Mouse (Mus musculus): ENCODE data around the gene Lancl3. TPM values are rescaled to one million over a fixed set of nuclear protein-coding genes. Genes with fewer than 3 reads are reported as not detected.
A peak's percentile ranks its signal among the peaks of the same experiment; 100 is the strongest.

Gene Lancl3
- total RNA-seq (2021) = 1 to 10 TPM; 6.3 to 8.0 TPM

DNA sequence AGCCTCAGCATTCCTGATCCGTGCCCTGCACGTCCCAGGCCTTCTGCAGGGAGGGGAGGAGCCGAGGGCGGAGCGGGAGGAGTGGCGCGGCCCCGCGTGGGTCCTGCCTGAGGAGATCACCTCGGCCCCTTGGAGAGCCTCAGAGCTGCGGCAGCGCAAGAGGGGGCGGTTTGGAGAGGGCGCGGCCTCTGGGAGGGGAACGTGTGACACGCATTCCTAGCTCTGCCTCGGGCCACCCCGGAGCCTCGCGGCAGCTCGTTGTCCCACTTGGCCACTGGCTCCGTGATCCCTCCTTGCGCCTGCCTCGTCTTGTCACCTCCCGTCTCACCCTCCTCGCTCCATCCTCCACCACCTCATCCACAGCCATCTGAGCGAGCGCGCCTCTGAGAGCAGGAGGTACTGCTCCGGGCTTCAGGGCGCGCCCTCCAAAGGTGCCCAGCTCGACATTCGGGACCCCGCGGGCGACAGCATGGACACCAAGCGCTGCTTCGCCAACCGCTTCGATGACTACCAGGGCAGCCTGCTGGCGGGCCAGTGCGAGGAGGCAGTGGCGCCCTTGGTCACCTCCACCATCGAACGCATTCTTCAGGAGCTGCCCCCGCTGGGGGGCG is at the start of gene Lancl3:
Lancl3 (plus strand) TSS at position 142 of the 611 bp plus-strand sequence.
- intact Hi-C loops (cut with DNase I) = no loop called here

DNA sequence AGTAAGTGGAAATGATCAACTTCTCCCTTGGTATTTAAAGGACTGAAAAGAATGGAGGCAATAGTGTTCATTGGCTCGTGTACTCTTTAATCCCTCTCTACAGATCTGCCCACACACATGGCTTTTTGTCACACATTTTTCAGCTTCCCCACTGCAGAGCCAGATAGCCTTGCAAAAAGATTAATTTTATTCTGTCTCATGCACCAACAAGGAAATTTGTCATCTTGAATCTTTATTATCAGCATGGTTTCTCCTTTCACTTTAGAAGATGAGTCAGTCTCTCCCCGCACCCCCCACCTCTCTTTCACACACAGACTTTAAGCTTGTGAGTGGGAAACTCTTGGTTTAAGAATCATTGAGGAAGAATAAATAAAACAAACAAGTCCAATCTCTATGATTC is 20.7 kb upstream of the Lancl3 start:
- intact Hi-C loops (cut with DNase I) = no loop called here
- DNase-seq (ENCODE audit: extremely low spot score in 1 of 2, low spot score in 2 of 2) = no peak

More for the DNA sequence above, at the start of gene Lancl3:
- peak in 1 of 2 experiments; percentile 39 for DNase-seq (ENCODE audit: extremely low spot score in 1 of 2, low spot score in 2 of 2)

DNA sequence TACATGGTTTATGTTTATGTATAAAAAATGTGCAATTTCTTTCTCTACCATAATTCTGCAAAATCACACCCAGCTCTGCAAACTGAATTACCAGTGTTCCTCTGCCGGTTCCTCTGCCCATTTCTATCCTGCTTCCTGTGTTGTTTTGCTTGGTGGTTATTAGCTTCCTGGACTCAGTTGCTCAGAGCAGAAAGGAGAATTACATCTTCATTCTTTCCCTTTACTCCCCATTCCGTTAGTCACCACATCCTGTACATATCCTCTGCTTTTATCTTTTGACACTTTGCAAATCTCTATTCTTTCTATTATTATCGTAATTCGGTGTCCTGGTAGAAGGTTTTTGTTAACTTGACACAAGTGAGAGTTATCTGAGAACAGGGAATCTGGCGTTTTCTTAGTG is 18.1 kb upstream of the Lancl3 start:
- intact Hi-C loops (cut with DNase I) = no loop called here
- DNase-seq (ENCODE audit: extremely low spot score in 1 of 2, low spot score in 2 of 2) = no peak

DNA sequence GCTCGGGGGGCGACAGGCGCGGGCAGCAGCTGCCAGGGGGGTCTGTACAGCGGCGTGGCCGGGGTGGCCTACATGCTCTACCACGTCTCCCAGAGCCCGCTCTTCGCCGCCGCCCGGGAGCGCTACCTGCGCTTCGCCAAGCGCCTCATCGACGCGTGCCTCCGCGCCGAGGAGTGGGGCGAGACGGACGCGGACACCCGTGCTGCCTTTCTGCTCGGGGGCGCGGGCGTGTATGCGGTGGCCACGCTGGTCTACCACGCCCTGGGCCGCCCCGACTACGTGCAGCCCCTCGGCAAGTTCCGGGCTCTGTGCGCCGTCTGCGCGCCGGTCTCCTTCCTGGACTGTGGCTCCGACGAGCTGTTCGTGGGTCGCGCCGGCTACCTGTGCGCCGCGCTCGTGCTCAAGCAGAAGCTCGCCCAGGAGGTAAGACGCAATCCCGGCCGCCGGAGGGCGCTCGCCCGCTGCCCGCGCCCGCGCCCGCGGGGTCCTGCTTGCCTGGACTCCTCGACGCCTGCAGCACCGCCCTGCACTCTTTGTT is 747 bp downstream of the Lancl3 start:
- peak in 1 of 2 experiments; percentile 56 for DNase-seq (ENCODE audit: extremely low spot score in 1 of 2, low spot score in 2 of 2)
- intact Hi-C loops (cut with DNase I) = no loop called here

DNA sequence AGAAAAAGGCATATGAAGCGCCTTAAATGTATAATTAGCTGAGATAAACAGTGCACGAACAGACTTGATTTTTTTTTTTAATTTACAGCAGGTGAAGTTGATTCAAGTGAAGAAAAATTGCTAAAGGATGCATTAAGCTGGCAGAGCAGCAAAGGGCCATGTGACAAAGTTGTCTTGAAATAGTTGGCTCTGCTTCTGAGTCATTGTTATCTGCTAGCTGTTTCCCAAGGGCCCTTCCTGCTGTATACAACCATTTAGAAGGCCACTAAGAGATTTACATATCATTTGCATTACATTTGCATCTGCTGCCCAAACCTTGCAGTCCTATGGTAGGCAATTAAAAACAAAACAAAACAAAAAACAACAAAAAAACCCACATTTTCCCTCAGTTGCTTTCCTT is 2.3 kb downstream of the Lancl3 start:
- intact Hi-C loops (cut with DNase I) = no loop called here
- no peak for DNase-seq (ENCODE audit: extremely low spot score in 1 of 2, low spot score in 2 of 2)

DNA sequence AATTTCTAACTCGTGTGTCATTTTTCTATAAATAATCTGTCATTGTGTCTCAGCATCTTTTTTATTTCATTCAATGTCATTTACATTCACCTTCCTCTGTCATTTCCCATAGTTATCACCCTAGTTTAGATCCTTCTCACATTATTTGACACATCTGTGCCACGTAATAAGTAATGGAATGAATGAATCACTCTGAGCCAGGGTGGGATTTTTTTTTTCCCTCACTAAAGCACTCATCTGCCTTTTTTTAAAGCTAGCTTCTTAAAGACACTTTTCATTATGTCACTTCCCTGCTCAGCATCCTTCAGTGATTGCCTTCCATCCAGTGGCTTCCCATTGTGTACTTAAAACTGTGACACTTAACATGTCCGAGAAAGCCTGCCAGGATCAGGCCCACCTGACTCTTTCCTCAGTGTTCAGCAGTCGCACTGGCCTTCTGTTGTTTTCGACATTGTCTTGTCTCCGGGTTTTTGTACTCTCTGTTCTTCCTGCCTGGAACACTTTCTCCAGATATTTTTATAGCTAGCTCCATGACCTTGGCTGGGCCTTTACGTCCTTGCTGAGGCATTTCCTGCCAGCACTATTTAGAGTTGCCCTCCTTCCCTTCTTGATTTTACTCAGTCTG is 3.2 kb downstream of the Lancl3 start:
- DNase-seq (ENCODE audit: extremely low spot score in 1 of 2, low spot score in 2 of 2) = no peak
- intact Hi-C loops (cut with DNase I) = no loop called here

DNA sequence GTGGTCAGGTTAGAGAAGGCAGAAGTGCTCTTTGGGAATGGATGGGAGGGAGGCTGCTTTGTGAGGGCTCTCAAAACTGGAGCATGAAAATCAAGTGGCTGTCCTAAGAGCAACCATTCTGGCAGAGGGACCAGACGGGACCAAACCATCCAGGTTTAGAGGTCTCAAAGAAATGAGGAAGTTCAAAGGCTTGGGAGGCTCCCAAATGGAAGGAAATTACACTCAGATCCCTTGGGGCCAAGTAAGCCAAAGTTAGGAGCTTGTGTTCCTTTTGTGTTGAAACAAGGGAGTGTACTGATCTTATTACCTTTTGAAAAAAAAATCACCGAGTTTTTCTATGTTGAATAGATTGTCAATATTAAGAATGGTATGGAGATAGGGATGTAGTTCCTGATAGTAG is 5.4 kb downstream of the Lancl3 start:
- DNase-seq (ENCODE audit: extremely low spot score in 1 of 2, low spot score in 2 of 2) = no peak
- intact Hi-C loops (cut with DNase I) = no loop called here

DNA sequence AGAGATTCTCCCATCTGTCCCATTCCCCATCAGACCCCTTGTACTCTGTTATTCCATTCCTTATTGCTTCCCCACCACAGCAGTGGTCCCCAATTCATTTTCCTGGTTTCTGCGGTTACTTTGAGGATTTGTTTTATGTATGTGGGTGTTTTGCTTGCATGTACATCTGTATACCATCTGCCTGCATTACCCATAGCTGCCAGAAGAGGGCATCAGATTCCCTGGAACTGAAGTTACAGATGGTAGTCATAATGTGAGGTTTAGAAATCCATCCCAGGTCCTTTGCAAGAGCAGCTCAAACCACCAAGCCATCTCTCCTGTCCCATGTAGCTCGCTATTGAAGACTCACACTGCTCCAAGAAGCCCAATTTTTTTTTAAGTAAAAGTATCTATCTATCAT is 16.5 kb downstream of the Lancl3 start:
- intact Hi-C loops (cut with DNase I) = no loop called here
- peak in 1 of 2 experiments; percentile 15 for DNase-seq (ENCODE audit: extremely low spot score in 1 of 2, low spot score in 2 of 2)

DNA sequence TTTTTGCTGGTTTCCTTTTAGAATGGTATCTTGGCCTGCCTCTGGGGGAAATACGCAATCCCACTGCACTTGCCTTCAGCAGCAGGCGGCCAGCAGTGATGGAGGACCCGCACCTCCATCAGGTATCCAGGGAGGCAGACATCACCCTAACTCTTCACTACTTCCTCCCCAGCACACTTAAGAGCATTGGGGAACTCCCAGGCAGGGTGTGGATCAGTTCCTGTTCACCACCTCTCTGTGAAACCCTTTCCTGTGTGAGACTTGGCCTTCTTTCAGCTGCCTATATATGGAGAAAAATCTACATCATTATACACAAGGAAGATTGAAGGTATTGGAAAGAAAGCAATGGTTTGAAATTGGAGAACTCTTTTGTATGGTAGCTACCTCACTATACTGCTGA is 19.9 kb downstream of the Lancl3 start:
- intact Hi-C loops (cut with DNase I) = no loop called here
- no peak for DNase-seq (ENCODE audit: extremely low spot score in 1 of 2, low spot score in 2 of 2)

DNA sequence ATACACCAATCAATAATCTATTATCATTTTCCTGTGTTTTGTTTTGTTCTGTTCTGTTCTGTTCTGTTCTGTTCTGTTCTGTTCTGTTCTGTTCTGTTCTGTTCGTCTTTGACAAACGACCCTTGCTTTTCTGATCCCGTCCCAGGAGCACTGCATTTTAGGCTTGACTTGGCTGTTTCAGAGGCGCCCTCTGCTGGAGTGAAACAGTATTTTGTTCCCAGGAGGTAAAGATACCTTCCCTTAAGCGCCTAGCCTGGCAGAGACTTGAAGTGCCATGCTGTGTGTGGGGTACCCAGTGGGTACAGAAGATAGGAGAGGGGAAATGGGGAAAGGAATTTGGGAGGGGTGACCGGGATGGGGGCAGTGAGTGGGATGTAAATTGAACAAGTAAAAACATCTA is 21.5 kb downstream of the Lancl3 start:
- DNase-seq (ENCODE audit: extremely low spot score in 1 of 2, low spot score in 2 of 2) = peak in 1 of 2 experiments; percentile 40
- intact Hi-C loops (cut with DNase I) = no loop called here

DNA sequence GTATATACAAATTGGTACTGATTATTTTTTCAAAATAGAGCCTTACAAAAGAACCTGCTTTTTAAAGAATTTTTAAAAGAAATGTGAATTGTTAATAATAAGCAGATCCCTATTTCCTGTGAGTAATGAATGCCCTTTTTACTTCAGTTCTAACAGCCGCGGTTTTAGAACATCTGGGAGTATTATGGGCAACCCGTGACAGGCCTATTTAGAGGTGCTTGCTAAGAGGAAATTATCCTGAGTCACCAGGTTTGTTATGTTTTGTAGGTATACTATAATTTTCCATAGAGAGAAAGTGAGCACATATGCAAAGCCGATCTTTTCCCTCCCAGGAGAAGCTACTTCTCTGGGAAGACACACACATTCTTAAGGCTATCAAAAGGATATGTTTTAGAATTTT is 22.0 kb downstream of the Lancl3 start:
- DNase-seq (ENCODE audit: extremely low spot score in 1 of 2, low spot score in 2 of 2) = no peak
- intact Hi-C loops (cut with DNase I) = no loop called here

DNA sequence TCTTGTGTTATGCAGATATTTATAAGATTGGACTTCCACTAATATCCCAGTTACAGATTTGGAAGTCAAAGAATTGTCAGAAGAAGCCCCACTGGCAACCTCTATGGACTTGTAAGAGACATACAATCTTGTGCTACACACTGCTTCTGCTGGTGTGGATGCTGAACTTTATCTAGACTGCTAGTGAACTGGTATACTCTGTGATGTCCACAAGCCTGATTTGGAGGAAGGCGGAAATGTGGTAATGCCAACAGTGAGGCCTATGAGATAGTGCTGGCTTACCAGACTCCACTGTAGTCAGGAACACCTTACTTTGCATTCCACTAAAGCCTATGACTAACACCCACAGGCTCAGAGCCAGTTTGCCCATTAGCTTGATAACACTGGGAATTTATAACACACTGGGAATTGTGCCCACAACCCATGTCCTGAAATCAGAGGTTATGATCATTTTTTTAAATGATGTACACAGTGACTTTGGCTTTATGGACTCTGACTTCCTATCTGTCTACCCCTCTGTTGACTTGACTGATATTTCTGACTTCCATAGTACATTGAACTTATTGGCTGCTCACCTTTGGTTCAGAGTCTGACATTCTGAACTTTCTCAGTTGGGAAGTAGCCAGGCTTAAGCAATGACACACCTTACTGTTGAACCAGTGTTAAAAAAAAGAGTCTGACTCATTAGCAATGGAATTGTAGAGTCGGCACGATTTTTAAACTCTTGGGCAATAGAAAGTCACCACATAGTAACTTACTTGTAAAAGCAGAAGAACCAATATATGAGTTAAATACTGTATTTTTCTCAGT is 22.9 kb downstream of the Lancl3 start:
- intact Hi-C loops (cut with DNase I) = no loop called here
- DNase-seq (ENCODE audit: extremely low spot score in 1 of 2, low spot score in 2 of 2) = no peak

DNA sequence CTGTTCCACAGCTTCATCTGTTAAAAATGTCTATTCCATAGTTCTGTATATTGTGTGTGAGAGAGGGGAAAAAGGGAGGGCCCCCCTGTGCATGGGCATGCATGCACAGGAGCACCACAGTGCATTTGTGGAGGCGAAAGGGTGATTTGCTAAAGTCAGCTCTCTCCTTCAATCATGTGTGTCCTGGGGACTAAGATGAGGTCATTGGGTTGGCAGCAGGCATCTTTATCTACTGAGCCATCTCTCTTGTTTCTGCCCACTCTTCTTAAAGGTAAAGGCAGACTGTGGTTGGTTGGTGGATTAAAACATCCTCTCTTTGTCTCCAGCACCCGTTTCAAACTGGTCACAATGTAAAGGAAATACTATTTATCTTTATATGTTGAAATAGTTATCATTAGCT is 27.4 kb downstream of the Lancl3 start:
- no peak for DNase-seq (ENCODE audit: extremely low spot score in 1 of 2, low spot score in 2 of 2)
- intact Hi-C loops (cut with DNase I) = no loop called here

DNA sequence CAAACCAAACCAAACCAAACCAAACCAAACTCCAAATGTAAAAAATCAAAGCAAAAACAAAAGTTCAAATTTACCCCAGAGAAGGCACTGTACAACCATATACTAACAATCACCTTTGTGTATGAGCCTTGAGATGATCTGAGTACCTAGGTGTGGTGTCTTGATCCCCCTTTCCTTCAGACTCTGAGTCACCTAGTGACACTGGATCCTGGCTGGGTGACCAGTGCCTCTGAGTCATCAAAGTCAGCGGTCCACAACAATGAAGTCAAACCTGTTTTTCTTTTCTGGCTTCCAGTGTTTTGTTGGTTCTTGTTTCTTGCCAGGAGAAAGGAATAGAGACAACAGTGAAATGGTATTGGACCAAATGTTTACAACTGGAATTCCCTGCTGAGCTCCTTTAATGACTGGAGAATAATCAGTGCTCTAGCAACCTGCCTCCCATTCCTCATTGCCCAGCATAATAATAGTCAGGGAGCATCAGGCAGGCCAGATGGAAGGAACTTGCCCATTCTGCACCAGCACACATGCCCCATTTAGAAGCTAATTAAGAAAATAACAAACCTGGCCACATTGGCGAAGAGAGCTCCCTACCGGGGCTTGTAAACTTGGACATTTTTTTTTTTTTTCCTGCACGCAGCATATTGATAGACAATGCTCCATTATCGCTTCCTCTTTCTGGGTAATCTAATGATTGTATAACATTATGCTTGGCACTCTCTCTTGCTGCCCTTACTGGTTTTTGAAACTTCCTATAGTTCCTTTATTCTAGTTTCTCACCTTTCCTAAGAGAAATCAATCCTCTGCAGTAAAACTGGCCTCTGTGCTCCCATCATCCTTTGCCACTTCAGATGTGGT is 41.3 kb downstream of the Lancl3 start:
- no peak for DNase-seq (ENCODE audit: extremely low spot score in 1 of 2, low spot score in 2 of 2)
- intact Hi-C loops (cut with DNase I) = no loop called here

DNA sequence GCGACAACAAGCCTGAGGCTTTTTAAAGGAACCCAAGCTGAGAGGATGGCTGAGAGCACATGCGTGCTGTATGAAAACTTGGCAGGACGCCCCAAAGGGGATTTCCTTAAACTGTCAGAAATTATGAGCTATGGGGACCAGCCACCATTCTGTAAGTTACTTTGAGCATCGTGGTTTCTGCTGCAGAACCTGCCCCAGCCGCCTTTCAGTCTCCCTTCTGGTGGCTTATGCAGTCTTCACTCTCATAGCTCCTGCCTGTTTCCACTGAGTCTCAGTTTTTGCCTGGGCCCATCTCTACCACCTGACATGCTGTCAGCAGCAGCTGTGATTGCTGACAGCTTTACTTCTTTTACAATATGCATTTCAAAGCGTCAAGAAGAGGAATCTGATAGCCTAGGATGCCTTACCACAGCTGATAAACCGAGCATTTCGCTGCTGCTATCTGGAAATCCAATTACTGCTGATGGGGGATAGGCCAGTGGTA is 43.7 kb downstream of the Lancl3 start:
- intact Hi-C loops (cut with DNase I) = no loop called here
- peak; percentile 24 to 37 for DNase-seq (ENCODE audit: extremely low spot score in 1 of 2, low spot score in 2 of 2)

DNA sequence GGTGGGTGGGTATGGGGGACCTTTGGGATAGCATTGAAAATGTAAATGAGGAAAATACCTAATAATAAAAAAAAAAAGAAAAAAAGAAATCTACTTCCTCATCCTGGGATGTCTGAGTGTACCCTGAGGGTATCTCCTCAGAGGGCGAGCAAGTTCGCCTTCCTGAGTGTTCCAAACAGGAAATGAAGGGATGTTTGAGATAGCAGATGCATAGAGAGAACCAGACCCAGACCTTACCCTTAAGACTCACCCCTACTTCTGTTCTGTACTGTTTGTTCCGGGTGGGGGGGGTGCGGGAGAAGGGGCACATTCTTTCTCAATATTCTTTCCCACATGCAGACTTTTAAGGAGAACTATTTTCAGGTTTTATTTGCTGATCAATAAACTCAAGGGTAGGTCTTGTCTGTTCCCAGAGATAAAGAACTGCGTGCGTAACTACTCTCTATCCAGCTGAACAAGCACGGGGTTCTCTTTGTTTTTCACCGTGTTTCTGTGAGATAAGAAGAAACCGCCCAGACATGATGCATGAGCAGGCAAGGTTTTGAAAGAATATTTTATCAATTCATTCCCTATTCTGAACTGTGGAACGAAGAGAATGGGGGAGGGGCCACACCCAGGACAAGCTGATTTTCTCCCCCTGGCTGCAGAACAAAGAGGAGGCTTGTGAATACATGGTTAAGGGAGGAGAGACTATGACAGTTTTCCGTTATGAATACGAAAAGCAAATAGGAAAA is 45.1 kb downstream of the Lancl3 start:
- DNase-seq (ENCODE audit: extremely low spot score in 1 of 2, low spot score in 2 of 2) = no peak
- intact Hi-C loops (cut with DNase I) = no loop called here

DNA sequence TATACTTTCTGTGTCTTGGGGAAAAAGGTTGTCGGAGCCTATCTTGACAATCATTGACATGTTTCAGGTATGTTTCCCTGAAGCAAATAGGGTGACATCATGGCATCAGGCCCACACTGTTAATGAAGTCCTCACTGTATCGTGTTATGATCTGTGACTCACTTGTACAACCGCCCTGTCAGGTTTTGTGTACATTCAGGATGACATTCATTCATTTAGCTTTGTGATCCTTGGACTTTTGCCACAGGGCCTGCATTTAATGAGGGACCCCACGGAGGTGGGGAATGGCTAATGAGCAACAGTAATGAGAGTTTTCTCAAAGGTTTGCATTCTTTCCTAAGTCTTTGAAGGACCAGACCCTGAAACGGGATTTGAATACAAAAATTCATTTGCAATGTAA is 49.2 kb downstream of the Lancl3 start:
- intact Hi-C loops (cut with DNase I) = no loop called here
- DNase-seq (ENCODE audit: extremely low spot score in 1 of 2, low spot score in 2 of 2) = no peak

DNA sequence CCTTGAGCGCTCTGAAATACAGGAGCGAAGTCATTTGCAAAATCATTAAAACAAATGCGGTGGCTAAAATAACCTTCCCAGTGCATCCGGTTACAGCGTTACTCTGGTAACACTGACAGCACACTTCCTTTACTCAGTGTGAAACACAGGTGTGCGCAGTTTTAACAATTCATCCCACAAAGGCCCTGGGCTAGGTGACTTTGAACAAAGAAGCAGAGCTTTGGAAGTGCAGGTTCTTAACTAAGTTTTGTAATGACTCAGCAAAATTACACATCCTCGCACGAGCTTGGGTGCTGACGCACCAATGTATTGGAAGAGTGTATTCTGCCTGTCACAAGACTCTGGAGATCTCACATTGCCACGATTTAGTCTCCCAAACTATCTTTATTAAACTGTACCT is 54.3 kb downstream of the Lancl3 start:
- intact Hi-C loops (cut with DNase I) = no loop called here
- DNase-seq (ENCODE audit: extremely low spot score in 1 of 2, low spot score in 2 of 2) = no peak
